Mouse (Mus musculus) CH12F3 (cell line): ENCODE data around the gene Ppp4c.

ENCODE experiments used
- in situ Hi-C: fragments of 300-500 bp; cut with MboI; formaldehyde crosslinking; loops from 2 replicates; pipeline ENCODE4 v1.14.3; 2020; ENCODE audit warnings: low sequenced_read_pairs

The Ppp4c gene

GRCm38 (mm10) chr7:126782693-126783092, 9.6 kb downstream of the Ppp4c start:
- in situ Hi-C loops = no loop called here

DNA sequence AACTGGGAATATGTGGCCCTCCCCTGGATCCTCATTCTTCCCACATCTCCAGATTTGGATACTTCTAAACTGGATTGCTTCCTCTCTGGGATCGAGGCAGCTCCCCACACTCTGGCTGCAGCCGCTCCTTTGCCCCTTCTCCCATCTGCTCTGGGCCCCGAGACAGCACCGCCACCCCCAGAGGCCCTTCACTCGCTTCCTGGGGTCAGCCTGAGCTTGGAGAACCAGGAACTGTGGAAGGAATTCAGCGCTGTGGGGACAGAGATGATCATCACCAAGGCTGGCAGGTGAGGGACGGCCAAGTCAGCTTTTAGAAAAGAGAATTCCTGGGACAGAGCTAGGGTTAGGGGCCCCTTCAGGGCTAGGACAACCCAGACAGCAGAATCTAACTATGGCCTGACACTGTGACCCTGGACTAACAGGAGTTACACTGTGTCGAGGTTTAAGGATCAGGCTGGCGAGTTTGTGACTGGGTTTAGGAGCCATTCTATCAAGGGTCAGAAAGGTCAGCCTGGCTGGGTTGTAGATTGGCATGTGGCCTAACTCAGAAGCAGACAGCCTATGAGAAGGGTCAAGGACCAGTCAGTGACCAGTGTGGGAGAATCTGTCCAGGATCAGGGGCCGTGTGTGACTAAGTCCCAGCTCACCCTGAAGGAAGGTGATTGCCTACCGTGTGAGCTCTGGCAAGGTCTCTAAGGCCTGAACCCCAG, 10.5 kb downstream of the Ppp4c start:
- in situ Hi-C loops = no loop called here

- in situ Hi-C loops = no loop called here
Measured at GRCm38 (mm10) chr7:126780971-126781635, 11.2 kb downstream of the Ppp4c start, which contains the start of gene Tbx6. Tbx6 (plus strand) TSS chr7:126781483.

DNA sequence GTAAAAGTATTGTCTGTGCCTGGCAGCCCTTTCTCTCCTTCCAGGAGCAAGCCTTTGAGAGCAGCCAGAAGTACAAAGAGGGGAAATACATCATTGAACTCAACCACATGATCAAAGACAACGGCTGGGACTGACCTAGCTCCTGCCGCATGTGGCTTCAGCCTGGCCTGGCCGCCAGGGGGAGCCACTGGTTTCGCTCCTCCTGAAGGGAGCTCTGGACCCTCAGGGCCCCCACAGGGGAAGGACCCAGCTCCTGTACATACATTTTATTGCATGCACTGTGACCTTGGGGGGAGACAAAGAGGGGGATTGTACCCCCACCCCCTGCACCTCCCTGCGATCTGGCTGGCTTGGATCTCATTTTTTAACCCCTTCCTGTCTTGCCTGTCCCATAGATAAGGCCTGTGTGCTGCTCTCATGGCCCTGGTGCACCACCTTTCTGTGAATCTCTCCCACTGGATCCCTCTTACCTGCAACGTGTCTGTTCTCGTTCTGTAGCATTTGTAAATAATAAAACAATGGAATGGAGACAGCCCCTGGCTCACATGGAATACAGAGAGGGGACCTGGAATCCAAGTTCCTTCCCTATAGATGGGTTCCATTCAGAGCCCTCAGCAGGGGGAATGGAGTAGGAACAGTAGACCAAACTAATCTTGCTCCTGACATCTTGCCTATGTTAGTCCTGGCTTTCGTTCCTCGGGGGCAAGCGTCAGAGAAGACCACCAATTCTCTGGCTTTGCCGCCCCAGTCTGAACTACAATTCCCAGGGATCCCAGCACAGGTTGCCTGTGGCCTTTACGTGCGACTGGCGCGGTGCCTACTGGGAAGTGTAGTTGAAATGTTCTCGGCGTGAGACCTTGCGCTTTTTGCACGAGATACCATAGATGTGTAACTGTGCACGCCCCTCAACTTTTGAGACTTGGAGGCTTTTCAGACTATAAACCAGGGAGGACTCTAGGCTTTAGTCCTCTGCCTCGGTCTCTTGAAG, 12.0 kb downstream of the Ppp4c start:
- in situ Hi-C loops = loop anchor here (5.0 kb wide), 1 partner anchor 297 kb away; no protein-coding TSS in a partner anchor

GRCm38 (mm10) chr7:126779101-126779500, 13.2 kb downstream of the Ppp4c start:
- in situ Hi-C loops = loop anchor here (5.0 kb wide), 1 partner anchor 298 kb away; no protein-coding TSS in a partner anchor

- in situ Hi-C loops = loop anchor here (5.0 kb wide), 1 partner anchor 299 kb away; no protein-coding TSS in a partner anchor
Measured at GRCm38 (mm10) chr7:126778147-126778546, 14.1 kb downstream of the Ppp4c start.

- in situ Hi-C loops = loop anchor here (5.0 kb wide), 1 partner anchor 300 kb away; no protein-coding TSS in a partner anchor
Measured at GRCm38 (mm10) chr7:126777476-126777875, 14.8 kb downstream of the Ppp4c start.

DNA sequence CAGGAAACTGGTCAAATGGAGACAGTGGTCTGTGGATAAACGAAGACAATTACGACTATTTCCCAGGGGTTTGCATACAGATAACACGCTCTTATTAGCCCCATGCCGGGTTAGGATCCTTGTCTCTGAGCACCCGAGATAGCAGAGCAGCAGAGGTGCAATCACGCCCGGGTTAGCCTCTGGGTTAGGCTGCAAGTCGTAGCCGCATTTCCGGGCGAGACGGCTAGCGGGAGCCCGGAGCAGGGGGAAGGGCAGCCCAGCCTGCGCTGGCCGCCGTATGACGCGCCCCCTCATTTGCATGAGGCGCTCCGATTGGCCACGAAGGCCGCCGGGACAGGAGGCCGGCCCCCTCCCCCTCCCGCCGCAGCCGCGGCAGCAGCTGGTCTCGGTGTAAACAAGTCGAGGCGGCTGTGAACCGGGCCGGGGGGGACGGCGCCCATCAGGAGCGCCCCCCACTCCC, 15.7 kb downstream of the Ppp4c start, which contains the start of gene Ypel3:
Gene Ypel3 (plus strand): TSS at position 358 of the 460 bp plus-strand sequence.
- in situ Hi-C loops = loop anchor here (5.0 kb wide), 1 partner anchor 301 kb away; no protein-coding TSS in a partner anchor

DNA sequence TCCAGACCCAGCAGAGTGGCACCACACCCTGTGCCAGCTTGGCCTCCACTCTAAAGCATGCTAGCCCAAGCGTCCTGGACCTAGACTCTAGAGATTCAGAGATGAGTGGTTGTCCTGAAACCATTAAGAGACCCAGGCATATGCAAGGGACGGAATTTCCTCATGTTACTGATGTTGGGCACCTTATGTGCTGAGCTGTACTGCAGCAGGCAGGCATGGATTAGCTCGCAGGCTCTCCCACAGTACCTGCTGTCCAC, 16.4 kb downstream of the Ppp4c start:
- in situ Hi-C loops = loop anchor here (5.0 kb wide), 1 partner anchor 301 kb away; no protein-coding TSS in a partner anchor

GRCm38 (mm10) chr7:126775185-126775977, 16.9 kb downstream of the Ppp4c start:
- in situ Hi-C loops = loop anchor here (5.0 kb wide), 1 partner anchor 302 kb away; no protein-coding TSS in a partner anchor

DNA sequence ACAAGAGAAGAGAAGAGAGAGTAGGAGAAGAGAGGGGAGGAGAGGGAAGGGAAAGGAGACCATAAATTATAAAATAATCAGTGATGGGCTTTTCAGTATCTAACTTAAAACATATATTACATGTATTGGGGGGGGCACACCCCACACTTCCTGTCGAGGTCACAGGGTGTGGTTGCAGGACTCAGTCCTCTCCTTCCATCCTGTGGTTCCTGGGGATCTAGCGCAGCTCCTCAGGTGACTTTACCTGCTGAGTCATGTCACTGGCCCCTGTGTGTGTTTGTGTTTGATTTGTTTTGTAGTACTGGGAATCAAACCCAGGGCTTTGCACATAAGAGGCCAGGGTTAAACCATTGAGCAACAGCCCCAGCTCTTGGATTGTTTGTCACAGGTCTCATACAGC, 17.8 kb downstream of the Ppp4c start:
- in situ Hi-C loops = no loop called here

DNA sequence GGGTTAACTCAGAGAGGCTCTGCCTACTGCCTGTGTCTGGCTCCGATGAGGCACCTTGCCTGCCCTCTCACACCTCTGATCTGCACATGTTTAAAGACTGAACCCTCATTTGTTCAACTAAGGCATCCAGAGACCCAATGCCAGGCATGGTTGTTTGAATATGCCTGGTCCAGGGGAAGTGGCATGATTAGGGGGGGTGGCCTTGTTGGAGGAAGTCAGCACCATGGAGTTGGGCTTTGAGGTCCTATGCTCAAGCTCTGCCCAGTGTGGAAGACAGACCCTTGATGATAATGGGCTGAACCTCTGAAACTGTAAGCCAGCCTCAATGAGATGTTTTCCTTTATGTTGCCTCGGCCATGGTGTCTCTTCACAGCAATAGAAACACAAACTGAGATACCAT, 18.9 kb downstream of the Ppp4c start:
- in situ Hi-C loops = no loop called here

DNA sequence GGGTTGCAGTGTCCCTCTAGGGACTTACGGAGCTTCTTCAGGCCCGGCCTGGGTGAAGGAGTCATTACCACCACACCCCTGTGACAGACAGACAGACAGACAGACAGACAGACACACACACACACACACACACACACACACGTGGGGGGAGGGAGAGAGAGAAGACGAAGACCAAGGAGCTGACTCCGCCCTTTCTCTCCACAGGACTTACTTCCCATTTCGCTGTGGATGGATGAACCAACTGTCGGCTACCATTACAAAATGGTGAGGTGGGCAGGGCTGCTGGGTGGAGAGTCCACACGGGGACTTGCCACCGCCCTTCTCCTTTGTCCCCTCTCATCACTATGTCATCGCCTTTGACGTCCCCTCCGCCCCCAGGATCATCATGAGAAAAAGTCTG, 21.5 kb downstream of the Ppp4c start:
- in situ Hi-C loops = no loop called here

DNA sequence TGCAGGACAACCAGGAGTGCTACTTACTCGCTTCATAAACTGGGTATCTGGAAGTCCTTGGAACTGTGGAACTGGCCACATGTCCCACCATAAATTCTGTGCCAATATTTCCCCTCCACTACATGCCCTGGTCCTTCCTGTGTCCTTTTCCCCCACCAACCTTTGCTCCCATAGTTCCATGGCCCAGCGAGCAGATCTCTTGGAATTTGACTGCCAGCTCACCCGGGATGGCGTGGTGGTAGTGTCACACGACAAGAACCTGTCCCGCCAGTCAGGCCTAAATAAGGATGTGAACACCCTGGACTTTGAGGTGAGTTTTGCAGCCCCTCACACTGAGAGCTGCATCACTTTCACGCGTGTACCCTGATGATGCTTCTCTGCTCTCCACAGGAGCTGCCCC, 25.3 kb downstream of the Ppp4c start:
- in situ Hi-C loops = no loop called here

DNA sequence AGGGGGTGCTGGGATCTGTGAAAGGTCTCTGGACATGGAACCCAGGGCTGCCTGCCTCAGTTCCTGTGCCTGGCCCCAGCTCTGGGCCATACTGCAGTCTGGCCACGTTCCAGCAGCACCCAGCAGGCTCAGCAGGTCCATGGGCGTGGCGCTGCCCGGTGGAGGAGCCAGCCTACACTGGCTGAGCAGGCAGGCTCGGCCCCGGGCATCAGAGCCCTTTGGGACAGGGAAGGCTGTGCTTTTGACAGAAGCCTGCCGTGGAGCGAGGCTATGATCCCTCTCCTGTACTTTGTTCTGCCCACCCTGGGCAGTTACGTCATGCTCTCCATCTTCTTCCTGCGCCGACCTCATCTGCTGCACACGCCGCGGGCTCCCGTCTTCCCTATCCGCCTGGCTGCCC, 26.1 kb downstream of the Ppp4c start, which contains the start of gene Gdpd3:
Gene Gdpd3 (plus strand): TSS at position 134 of the 400 bp plus-strand sequence.
- in situ Hi-C loops = no loop called here

DNA sequence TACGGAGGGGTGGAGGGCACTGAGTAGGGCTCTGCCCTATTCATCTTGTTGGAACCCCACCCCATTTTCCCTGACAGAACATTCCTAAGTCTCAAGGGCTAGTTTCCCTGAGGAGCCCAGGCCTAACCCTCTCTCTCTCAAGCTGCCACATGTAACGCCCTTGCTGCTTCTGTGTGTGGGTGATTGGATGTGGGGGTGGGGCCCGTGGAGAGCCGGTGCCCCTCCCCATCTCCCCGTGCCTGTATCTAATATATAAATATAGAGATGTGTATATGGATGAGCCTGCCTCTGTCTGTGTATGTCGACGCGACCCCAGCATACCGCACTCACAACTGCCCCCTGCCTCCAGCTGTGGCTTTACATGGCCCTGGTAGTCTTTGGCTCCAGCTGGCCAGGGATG, 26.8 kb downstream of the Ppp4c start:
- in situ Hi-C loops = no loop called here

DNA sequence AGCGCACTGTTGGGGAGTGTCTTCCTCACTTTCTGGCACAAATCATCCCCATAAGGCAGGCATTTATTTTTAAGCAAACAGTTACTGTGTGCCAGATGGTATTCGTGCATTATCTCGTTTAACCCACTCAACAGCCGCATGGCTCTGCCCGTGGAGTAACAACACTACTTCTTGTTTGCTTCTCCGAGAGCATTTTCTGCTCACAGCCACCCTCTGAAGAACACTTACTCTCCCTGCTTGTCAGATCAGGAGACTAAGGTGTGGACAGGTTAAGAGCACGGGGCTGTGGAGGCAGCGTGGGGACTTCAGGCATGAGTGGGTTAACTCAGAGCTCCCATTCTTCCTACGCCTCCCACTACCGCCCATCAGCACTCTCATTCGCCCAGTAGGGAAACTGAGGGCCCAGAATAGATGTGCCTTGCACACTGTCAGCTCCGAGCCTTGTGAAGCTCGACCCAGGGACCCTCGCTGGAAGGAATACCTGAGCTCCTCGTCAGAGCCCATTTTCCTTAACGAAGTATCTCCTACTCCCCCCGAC, 29.8 kb downstream of the Ppp4c start:
- in situ Hi-C loops = no loop called here

GRCm38 (mm10) chr7:126761529-126762067, 30.7 kb downstream of the Ppp4c start:
- in situ Hi-C loops = no loop called here

DNA sequence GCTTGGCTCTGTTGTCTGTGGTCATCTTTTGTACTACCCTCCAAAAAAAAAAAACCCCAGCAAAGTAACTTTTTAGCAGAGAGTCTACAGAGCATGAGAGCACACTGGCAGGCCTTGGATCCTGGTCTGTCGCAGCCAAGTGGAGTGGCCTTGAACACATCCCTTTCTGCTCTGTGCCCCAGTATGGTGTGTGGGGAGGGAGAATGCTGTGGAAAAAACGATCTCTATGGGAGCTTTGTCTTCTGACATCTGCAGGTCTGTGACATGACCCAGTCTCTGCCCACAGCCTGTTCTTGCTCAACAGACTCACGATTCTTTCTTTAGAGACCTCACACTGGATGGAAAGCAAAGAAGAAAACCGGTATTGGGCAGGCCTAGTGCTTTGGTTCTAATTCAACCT, 31.3 kb downstream of the Ppp4c start:
- in situ Hi-C loops = no loop called here
